ENCODE assay signal across 9 mouse cellular contexts in the genomic region with DNA sequence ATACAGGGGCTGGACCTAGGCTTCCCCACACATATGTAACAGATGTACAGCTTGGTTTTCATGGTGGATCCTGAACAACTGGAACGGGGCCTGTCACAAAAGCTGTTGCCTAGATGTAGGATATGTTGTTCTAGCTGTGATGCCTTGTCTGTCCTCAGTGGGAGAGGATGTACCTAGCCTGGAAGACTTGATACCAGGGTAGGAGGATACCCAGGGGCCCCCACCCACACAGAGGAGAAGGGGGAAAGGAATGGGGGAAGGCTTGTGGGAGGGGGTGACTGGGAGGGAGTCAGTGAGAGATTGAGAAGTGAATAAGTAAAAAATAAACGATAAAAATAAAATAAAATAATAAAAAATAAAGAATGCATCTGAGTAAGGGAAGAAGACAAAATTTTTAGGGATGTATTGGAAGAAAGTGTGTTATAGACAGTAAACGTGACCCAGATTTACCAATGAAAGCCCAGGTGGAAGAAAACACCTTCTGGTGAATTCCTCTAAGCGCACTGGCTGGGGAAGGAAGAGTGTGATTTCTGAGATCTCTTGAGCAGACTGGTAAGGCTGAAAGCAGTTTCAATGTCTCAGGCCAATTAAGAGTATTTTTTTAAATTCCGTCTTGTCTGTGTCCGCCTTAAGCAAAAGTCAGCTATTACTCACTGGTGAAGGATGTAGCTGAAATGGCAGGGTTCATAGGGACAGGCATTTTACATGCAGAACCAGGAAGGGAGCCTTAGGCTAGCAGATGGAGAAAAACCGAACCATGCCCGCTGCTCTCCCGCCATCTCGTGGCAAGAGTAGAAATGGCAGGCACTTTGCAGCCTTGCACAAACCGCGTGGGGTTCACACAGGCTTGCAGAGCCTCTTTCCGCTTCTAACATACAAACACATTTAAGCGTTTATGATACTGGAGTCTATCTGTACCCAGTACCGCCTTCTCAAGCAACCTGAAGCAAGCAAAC. TPM values are rescaled to one million over a fixed set of nuclear protein-coding genes. Genes with fewer than 3 reads are reported as not detected.
DNase-seq lines count a peak whose midpoint lies in the region; ATAC-seq and TF ChIP-seq lines count a peak whose summit lies in the region.
"Had no signal": no experiment of that assay in that cellular context is flagged by ENCODE, and none has a peak within 500 bp of the region (broad histone marks: within the 10 kb centered on the region; RNA-seq: fewer than 3 reads in every experiment).

No protein-coding gene starts in this region.

- intact Hi-C loops in left cerebral cortex, postnatal 36 days (cut with DNase I): loop anchor here (5.0 to 10.0 kb wide), 3 partner anchors 286 to 1628 kb away; a partner anchor contains a TSS

- WGBS in spleen, adult 2 months: 28% methylated on average over 15 of the region's 15 CpGs
- WGBS in midbrain, embryonic 14.5 days: 29% methylated on average over 15 of the region's 15 CpGs
- WGBS in stomach, embryonic 16.5 days: 26% methylated on average over 15 of the region's 15 CpGs

- TF ChIP-seq POLR2A in spleen, adult 2 months (IDR thresholded peaks at IDR 0.05; ENCODE audit: low read depth, low read length): no peak

- no peaks in the 10 kb centered on the region for H3K4me1 ChIP-seq in spleen, adult 2 months (ENCODE audit: control insufficient read depth, insufficient read depth, insufficient read length)
- H3K4me1 ChIP-seq in midbrain, embryonic 14.5 days (ENCODE audit: control insufficient read depth, insufficient read depth, low read length): no peaks in the 10 kb centered on the region
- no peaks in the 10 kb centered on the region for H3K4me1 ChIP-seq in stomach, embryonic 16.5 days (ENCODE audit: control insufficient read depth, insufficient read depth, low read length)

- TF ChIP-seq CTCF in spleen, adult 2 months (IDR thresholded peaks at IDR 0.05; ENCODE audit: extremely low read depth, insufficient read depth, insufficient read length, insufficient replicate concordance): peak; percentile 33; the same call in 1 of the 2 replicates

- no peak overlapping the region for H3K9ac ChIP-seq in midbrain, embryonic 14.5 days (replicated peaks; ENCODE audit: low read length)
- no peak overlapping the region for H3K9ac ChIP-seq in stomach, embryonic 16.5 days (ENCODE audit: low read length)

- H3K36me3 ChIP-seq in spleen, adult 2 months (ENCODE audit: control insufficient read depth, insufficient read depth, low read length): no peaks in the 10 kb centered on the region
- H3K36me3 ChIP-seq in midbrain, embryonic 14.5 days (ENCODE audit: control insufficient read depth, insufficient read depth, low read length): no peaks in the 10 kb centered on the region
- H3K36me3 ChIP-seq in stomach, embryonic 16.5 days (ENCODE audit: control insufficient read depth, insufficient read depth, low read length): no peaks in the 10 kb centered on the region
- H3K36me3 ChIP-seq: G1E had no signal

- no peak overlapping the region for H3K4me3 ChIP-seq in spleen, adult 2 months (ENCODE audit: extremely low read depth, insufficient read depth, insufficient read length)
- no peak overlapping the region for H3K4me3 ChIP-seq in midbrain, embryonic 14.5 days (replicated peaks; ENCODE audit: low read depth, low read length)
- H3K4me3 ChIP-seq in stomach, embryonic 16.5 days (replicated peaks; ENCODE audit: low read length): no peak overlapping the region

- peak; percentile 90 for ATAC-seq in midbrain, embryonic 14.5 days (ENCODE audit: low FRiP score, low TSS enrichment)
- peak; percentile 82 for ATAC-seq in stomach, embryonic 16.5 days (ENCODE audit: insufficient read depth, low FRiP score)

- H3K4me2 ChIP-seq in midbrain, embryonic 14.5 days (ENCODE audit: low read length): no peak overlapping the region
- H3K4me2 ChIP-seq in stomach, embryonic 16.5 days (ENCODE audit: low read depth, low read length): peak overlapping the region; percentile 2; the same call in 1 of the 2 replicates

- no peak for DNase-seq in spleen, adult 2 months (ENCODE audit: low read depth in 1 of 2, low spot score in 2 of 2)
- no peak for DNase-seq in spleen, postnatal 36 days (ENCODE audit: low spot score in 2 of 2)
- peak; percentile 83 for DNase-seq in embryo, embryonic 11 days
- DNase-seq in gastrocnemius, postnatal 4 days (ENCODE audit: low spot score in 2 of 2): peak; percentile 65 to 68
- peak; percentile 77 for DNase-seq in kidney, adult 18-20 months
- DNase-seq in left cerebral cortex, postnatal 36 days (ENCODE audit: low spot score in 2 of 2): peak; percentile 79 to 84
- peak; percentile 94 for DNase-seq in midbrain, embryonic 14.5 days

- no peak overlapping the region for H3K27ac ChIP-seq in spleen, adult 2 months (ENCODE audit: insufficient read depth, low read length)
- H3K27ac ChIP-seq in midbrain, embryonic 14.5 days (replicated peaks; ENCODE audit: low read depth, low read length): 0 out of 2 replicates have a peak overlapping the region, but pooled peaks have one; percentile 32
- no peak overlapping the region for H3K27ac ChIP-seq in stomach, embryonic 16.5 days (ENCODE audit: low read length)

- no peaks in the 10 kb centered on the region for H3K27me3 ChIP-seq in spleen, adult 2 months (ENCODE audit: control insufficient read depth, insufficient read depth, low read length)
- no peaks in the 10 kb centered on the region for H3K27me3 ChIP-seq in midbrain, embryonic 14.5 days (ENCODE audit: control insufficient read depth, insufficient read depth, low read length)
- H3K27me3 ChIP-seq in stomach, embryonic 16.5 days (ENCODE audit: control insufficient read depth, insufficient read depth, low read length): no peaks in the 10 kb centered on the region

- no peaks in the 10 kb centered on the region for H3K9me3 ChIP-seq in midbrain, embryonic 14.5 days (ENCODE audit: control insufficient read depth, low read length)
- no peaks in the 10 kb centered on the region for H3K9me3 ChIP-seq in stomach, embryonic 16.5 days (replicated peaks; ENCODE audit: control insufficient read depth, low read length)

RNA-seq across cellular contexts. Expression of a gene that starts 8.1 kb away (rescaled TPM):
- not detected in 2 replicates for polyA plus RNA-seq in spleen, adult 2 months (2012; rRNA removed)
- not detected for total RNA-seq in gastrocnemius, postnatal 4 days (2021)
- not detected for total RNA-seq in left cerebral cortex, postnatal 36 days (2021)
- 0.29 TPM in 1 of 2 replicates, not detected in the other for polyA plus RNA-seq in midbrain, embryonic 14.5 days (2014; fragmentation: Nextera tagmentation; extraction: Ambion mirVana)
- not detected in 2 replicates for polyA plus RNA-seq in stomach, embryonic 16.5 days (2015; fragmentation: Nextera tagmentation; extraction: Ambion mirVana)
- total RNA-seq: G1E had no signal
- polyA plus RNA-seq: G1E had no signal

Comparison
In these comparisons a context has a peak if more than half of its experiments do, and no peak if none do; other contexts are left out.
1. DNase-seq: peak in embryo, embryonic 11 days (single experiment), gastrocnemius, postnatal 4 days (2 of 2), kidney, adult 18-20 months (single experiment), left cerebral cortex, postnatal 36 days (2 of 2) and midbrain, embryonic 14.5 days (single experiment); none in spleen, adult 2 months (0 of 2) and spleen, postnatal 36 days (0 of 2).